Mouse (Mus musculus) intestine, postnatal 0 days (tissue): ENCODE measurements around the gene Pde4d. TPM values are rescaled to one million over a fixed set of nuclear protein-coding genes. Genes with fewer than 3 reads are reported as not detected.

Source experiments
- ATAC-seq: fragments of 200-750 bp; cut with Nextera tagmentation; 2 replicates; pipeline ENCODE4 v1.8.0; 2017; ENCODE audit warnings: mild to moderate bottlenecking, moderate TSS enrichment, moderate library complexity
- H3K27ac ChIP-seq: fragments of 300-500 bp; sonication (generic); 2 replicates; pipeline ENCODE4 v1.5.1; 2014; ENCODE audit warnings: mild to moderate bottlenecking, low read depth, low read length, moderate library complexity
- H3K27me3 ChIP-seq: fragments of 300-500 bp; sonication (generic); replicated peaks from 2 replicates; pipeline ENCODE4 v1.6.1; 2014; ENCODE audit warnings: low read length, mixed read lengths; ENCODE audit not compliant: control insufficient read depth, insufficient read depth
- H3K36me3 ChIP-seq: fragments of 300-500 bp; sonication (generic); 2 replicates; pipeline ENCODE4 v1.6.1; 2014; ENCODE audit warnings: mild to moderate bottlenecking, moderate library complexity; ENCODE audit not compliant: control insufficient read depth, insufficient read depth
- H3K4me1 ChIP-seq: fragments of 300-500 bp; sonication (generic); replicated peaks from 2 replicates; pipeline ENCODE4 v1.6.1; 2014; ENCODE audit warnings: antibody characterized with exemption, low read length, mixed read lengths; ENCODE audit not compliant: control insufficient read depth, insufficient read depth
- H3K4me2 ChIP-seq: fragments of 300-500 bp; sonication (generic); replicated peaks from 2 replicates; pipeline ENCODE4 v1.6.1; 2014; ENCODE audit warnings: low read depth, mild to moderate bottlenecking, moderate library complexity
- H3K4me3 ChIP-seq: fragments of 300-500 bp; sonication (generic); 2 replicates; pipeline ENCODE4 v1.5.1; 2014; ENCODE audit warnings: low read depth, low read length
- H3K9ac ChIP-seq: fragments of 300-500 bp; sonication (generic); 2 replicates; pipeline ENCODE4 v1.6.1; 2014; ENCODE audit warnings: mild to moderate bottlenecking, low read depth, low read length
- H3K9me3 ChIP-seq: fragments of 300-500 bp; sonication (generic); 2 replicates; pipeline ENCODE4 v1.6.1; 2016; ENCODE audit warnings: mixed run types; ENCODE audit not compliant: control insufficient read depth
- CTCF ChIP-seq: sonication (generic); IDR thresholded peaks from 2 replicates; pipeline ENCODE4 v1.5.1; 2016; ENCODE audit warnings: low read depth, mild to moderate bottlenecking, control low read depth, antibody characterized with exemption, moderate library complexity
- WGBS: fragments of 180-500 bp; shearing (Covaris S2); extraction: QIAGEN DNeasy Blood & Tissue Kit; methylation state at CpG from one replicate; pipeline ENCODE4 v1.1.7; 2014; 5-methylcytosine and 5-hydroxymethylcytosine counted together
- polyA plus RNA-seq: library from polyadenylated mRNA; unstranded; fragments of >200 nt; fragmentation: Nextera tagmentation; extraction: Ambion mirVana; gene quantifications from 2 replicates; pipeline ENCODE4 v1.2.1, GENCODE M21; 2015

Gene Pde4d
- polyA plus RNA-seq, 1 experiment from 2014 or later: 17.8 TPM

DNA sequence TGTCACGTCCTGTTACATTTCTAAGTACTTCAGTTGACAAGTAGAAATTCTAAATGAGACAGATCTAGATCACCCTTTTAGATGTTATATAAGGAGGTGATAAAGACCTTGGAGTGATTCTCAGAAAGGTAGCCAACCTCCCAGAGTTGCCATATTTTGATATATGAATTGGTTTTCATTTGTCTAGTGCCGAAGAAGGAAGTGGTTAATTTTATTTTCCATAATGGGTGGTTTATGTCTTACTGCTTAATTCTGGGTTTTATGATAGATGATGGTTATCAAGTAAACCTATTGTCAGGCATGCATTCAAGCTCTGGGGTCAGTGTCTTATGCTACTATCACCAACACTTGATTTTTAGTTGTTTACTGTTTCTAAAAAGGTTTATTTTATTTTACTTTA is 1.4 kb downstream of the Pde4d start:
- no peak for ATAC-seq
- 65% methylated on average over 2 of the region's 2 CpGs for WGBS

DNA sequence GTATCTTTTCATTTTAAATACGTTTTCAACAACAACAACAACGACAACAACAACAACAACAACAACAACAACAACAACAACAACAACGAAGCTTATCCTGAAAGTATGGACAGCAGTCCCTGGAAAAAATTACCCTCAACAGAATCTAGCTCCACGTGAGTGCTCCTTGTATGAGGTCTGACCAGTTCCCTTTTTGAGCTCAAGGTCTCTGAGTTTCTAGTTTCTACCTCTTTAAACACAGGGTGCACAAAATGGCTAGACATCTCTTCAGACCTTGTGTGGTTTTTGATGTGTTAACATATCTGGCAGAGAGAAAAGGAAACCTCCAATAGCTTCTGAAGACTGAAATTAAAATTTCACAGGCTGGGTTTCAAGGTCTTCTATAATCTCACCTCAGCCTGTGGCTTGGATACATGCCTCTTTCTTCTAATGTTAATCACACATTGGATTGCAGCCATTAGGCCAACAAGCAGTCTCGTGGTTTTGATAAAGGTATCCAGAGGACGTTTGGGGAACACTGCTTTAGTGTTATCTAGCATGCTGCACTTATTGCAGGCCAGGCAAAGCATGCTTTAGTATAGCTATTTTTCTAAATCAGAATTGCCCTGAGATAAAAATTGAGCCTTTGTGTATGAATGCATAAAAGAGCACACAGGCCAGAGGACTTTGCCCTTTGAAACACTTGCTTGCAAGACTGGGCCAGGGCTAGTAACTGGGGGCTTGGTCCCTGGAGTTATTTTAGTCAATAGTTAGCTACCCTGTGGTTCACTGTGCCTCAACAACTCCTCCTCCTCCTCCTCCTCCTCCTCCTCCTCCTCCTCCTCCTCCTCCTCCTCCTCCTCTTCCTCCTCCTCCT is 3.5 kb downstream of the Pde4d start:
- no peak for TF ChIP-seq CTCF

More for the DNA sequence above, 1.4 kb downstream of the Pde4d start:
- H3K4me1 ChIP-seq: 0 out of 2 replicates have a peak, but pooled peaks cover 7% of the 10 kb centered on the region
- H3K9ac ChIP-seq: no peak overlapping the region
- H3K9me3 ChIP-seq: no peaks in the 10 kb centered on the region
- H3K4me3 ChIP-seq: no peak overlapping the region
- TF ChIP-seq CTCF: no peak
- no peak overlapping the region for H3K4me2 ChIP-seq
- no peaks in the 10 kb centered on the region for H3K36me3 ChIP-seq
- H3K27ac ChIP-seq: no peak overlapping the region
- H3K27me3 ChIP-seq: no peaks in the 10 kb centered on the region

DNA sequence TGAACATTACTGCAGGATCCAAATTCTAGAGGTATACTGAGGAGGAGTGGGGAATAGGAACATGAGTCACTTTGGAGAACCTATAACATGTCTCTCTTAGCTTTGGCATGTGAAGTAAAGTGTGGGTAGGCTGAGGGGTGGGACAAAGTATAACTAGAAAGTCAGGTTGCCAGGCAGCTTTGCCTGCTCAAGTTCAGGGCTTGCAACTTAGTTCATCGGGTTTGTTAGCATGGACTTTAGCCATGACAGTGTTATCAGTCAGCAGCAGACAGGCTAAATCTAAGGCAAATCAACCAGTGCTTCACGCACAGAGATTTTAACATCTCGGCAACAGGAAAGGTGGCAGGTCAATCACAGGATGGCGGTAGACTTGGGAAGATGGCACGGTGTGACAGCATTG is 12.8 kb downstream of the Pde4d start:
- no peaks in the 10 kb centered on the region for H3K4me1 ChIP-seq
- no peaks in the 10 kb centered on the region for H3K36me3 ChIP-seq
- H3K27me3 ChIP-seq: no peaks in the 10 kb centered on the region
- H3K9me3 ChIP-seq: no peaks in the 10 kb centered on the region
- ATAC-seq: peak; percentile 38; the same call in 1 of the 2 replicates
- 55% methylated on average over 5 of the region's 5 CpGs for WGBS
- H3K4me2 ChIP-seq: no peak overlapping the region
- no peak overlapping the region for H3K27ac ChIP-seq
- TF ChIP-seq CTCF: no peak
- no peak overlapping the region for H3K4me3 ChIP-seq
- no peak overlapping the region for H3K9ac ChIP-seq

More for the DNA sequence above, 3.5 kb downstream of the Pde4d start:
- Histone ChIP-seq H3K27ac (no peak overlapping the region; the same call in 1 of the 2 replicates), H3K27me3 (no peaks in the 10 kb centered on the region), H3K9ac (no peak overlapping the region), H3K9me3 (no peaks in the 10 kb centered on the region), H3K4me2 (no peak overlapping the region), H3K4me3 (no peak overlapping the region), H3K4me1 (0 out of 2 replicates have a peak, but pooled peaks cover 7% of the 10 kb centered on the region), H3K36me3 (no peaks in the 10 kb centered on the region)
- 53% methylated on average over 6 of the region's 6 CpGs for WGBS
- peak; percentile 89 for ATAC-seq

DNA sequence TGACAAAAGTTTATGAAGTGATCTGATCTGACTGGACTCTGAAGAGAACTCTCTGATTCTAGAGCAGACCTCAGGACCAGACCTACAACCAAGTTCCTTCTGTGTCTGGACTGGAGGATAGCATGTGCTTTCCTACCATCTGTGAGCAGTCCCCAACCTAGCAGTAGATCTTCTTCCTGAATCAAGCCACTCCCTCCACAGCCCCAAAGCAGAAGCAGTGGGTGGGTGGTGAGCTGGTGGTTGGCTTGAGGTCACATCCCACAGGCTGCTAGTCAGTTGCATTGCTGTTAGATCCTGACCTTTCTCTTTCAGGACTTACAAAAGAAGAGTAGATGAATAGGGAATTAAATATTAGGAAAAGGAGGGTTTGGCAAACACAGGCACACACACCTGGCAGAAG is 16.0 kb downstream of the Pde4d start:
- H3K9me3 ChIP-seq: no peaks in the 10 kb centered on the region
- H3K4me3 ChIP-seq: no peak overlapping the region
- no peak overlapping the region for H3K4me2 ChIP-seq
- no peaks in the 10 kb centered on the region for H3K36me3 ChIP-seq
- H3K4me1 ChIP-seq: no peaks in the 10 kb centered on the region
- no peak for ATAC-seq
- no peak overlapping the region for H3K27ac ChIP-seq
- no peak overlapping the region for H3K9ac ChIP-seq
- no peak for TF ChIP-seq CTCF
- no peaks in the 10 kb centered on the region for H3K27me3 ChIP-seq

DNA sequence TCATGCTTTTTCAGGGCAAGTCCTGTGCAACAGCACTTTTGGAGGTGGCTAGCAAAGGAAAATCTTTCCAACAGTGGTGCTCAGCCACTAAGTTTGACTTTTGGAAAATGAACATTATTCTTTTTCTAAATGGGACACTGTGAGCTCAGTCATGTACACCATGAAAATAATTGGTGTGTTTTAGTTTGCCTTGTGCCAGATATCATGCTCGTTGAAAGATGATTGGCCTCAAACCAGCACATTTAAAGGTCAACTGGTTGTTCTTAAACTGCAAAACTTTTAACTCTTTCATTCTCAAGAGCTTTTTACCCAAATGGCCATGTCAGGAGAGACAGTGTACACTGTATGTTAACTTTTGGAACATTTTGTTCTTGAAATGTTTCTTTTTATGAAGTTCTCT is 17.3 kb downstream of the Pde4d start:
- ATAC-seq: no peak
- no peaks in the 10 kb centered on the region for H3K36me3 ChIP-seq
- H3K4me1 ChIP-seq: no peaks in the 10 kb centered on the region
- no peak overlapping the region for H3K9ac ChIP-seq
- H3K27ac ChIP-seq: no peak overlapping the region
- H3K27me3 ChIP-seq: no peaks in the 10 kb centered on the region
- H3K9me3 ChIP-seq: no peaks in the 10 kb centered on the region
- WGBS: 21% methylated on average over 1 of the region's 1 CpGs
- no peak overlapping the region for H3K4me3 ChIP-seq
- no peak for TF ChIP-seq CTCF
- H3K4me2 ChIP-seq: no peak overlapping the region

DNA sequence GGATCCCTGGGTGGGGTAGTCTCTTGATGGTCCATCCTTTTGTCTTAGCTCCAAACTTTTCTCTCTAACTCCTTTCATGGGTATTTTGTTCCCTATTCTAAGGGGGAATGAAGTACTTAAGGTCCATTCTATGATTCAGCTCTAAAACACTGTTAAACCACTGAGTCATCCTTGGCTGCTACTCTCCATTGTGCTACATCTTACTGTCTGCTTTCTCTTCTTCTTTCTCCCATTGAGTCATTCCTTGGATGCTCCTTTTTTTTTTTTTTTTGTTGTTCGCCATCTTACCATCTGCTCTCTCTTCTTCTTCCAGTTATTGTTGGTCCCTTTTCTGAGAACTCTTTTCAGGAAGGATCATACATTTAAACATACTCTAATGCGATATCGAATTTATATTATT is 30.7 kb downstream of the Pde4d start:
- Histone ChIP-seq H3K27me3 (no peaks in the 10 kb centered on the region), H3K4me3 (no peak overlapping the region), H3K9me3 (no peaks in the 10 kb centered on the region), H3K36me3 (no peaks in the 10 kb centered on the region), H3K4me1 (no peaks in the 10 kb centered on the region; the same call in 1 of the 2 replicates), H3K27ac (no peak overlapping the region), H3K9ac (no peak overlapping the region), H3K4me2 (no peak overlapping the region)
- WGBS: 94% methylated on average over 3 of the region's 3 CpGs
- no peak for ATAC-seq
- TF ChIP-seq CTCF: no peak
